Mouse (Mus musculus) liver, embryonic 11.5 days (tissue): ENCODE results near the gene Smg6. TPM values are rescaled to one million over a fixed set of nuclear protein-coding genes. Genes with fewer than 3 reads are reported as not detected.

Source experiments
- ATAC-seq: fragments of 200-750 bp; cut with Nextera tagmentation; replicated peaks from 2 replicates; pipeline ENCODE4 v1.8.0; 2017; ENCODE audit warnings: moderate number of reproducible peaks, mild to moderate bottlenecking, moderate TSS enrichment, moderate library complexity; ENCODE audit not compliant: low FRiP score
- DNase-seq: peaks from one replicate; pipeline ENCODE4 v3.0.0-alpha.2; 2017; ENCODE audit warnings: low spot score
- H3K27ac ChIP-seq: fragments of 300-500 bp; sonication (generic); 2 replicates; pipeline ENCODE4 v1.5.1; 2014; ENCODE audit warnings: mild to moderate bottlenecking, low read depth, low read length, control low read depth
- H3K27me3 ChIP-seq: fragments of 300-500 bp; sonication (generic); replicated peaks from 2 replicates; pipeline ENCODE4 v1.6.1; 2014; ENCODE audit warnings: low read length, mixed read lengths; ENCODE audit not compliant: control insufficient read depth, insufficient read depth
- H3K36me3 ChIP-seq: fragments of 300-500 bp; sonication (generic); 2 replicates; pipeline ENCODE4 v1.6.1; 2014; ENCODE audit warnings: mild to moderate bottlenecking, low read length, moderate library complexity, mixed read lengths; ENCODE audit not compliant: control insufficient read depth, insufficient read depth
- H3K4me1 ChIP-seq: fragments of 300-500 bp; sonication (generic); replicated peaks from 2 replicates; pipeline ENCODE4 v1.6.1; 2014; ENCODE audit warnings: low read length, mixed read lengths; ENCODE audit not compliant: control insufficient read depth, insufficient read depth
- H3K4me2 ChIP-seq: fragments of 300-500 bp; sonication (generic); 2 replicates; pipeline ENCODE4 v1.6.1; 2014; ENCODE audit warnings: mild to moderate bottlenecking, control low read depth, moderate library complexity
- H3K4me3 ChIP-seq: fragments of 300-500 bp; sonication (generic); 2 replicates; pipeline ENCODE4 v1.5.1; 2014; ENCODE audit warnings: low read depth, low read length, control low read depth
- H3K9ac ChIP-seq: fragments of 300-500 bp; sonication (generic); 2 replicates; pipeline ENCODE4 v1.6.1; 2014; ENCODE audit warnings: low read depth, low read length, control low read depth
- H3K9me3 ChIP-seq: fragments of 300-500 bp; sonication (generic); 2 replicates; pipeline ENCODE4 v1.6.1; 2016; ENCODE audit warnings: low read length, inconsistent platforms, mixed read lengths; ENCODE audit not compliant: control insufficient read depth
- WGBS: fragments of 180-500 bp; shearing (Covaris S2); extraction: QIAGEN DNeasy Blood & Tissue Kit; methylation state at CpG from one replicate; pipeline ENCODE4 v1.1.7; 2014; 5-methylcytosine and 5-hydroxymethylcytosine counted together
- polyA plus RNA-seq: library from polyadenylated mRNA; unstranded; fragments of >200 nt; fragmentation: Nextera tagmentation; extraction: Ambion mirVana; gene quantifications from 2 replicates; pipeline ENCODE4 v1.2.1, GENCODE M21; 2014

Gene Smg6
- polyA plus RNA-seq, 1 experiment from 2014 or later, result 12.4 TPM

GRCm38 (mm10) chr11:75200935-75201334 is 275.3 kb downstream of the Smg6 start:
- peaks cover 22% of the 10 kb centered on the region for H3K4me1 ChIP-seq
- no peaks in the 10 kb centered on the region for H3K9me3 ChIP-seq
- H3K9ac ChIP-seq, result no peak overlapping the region
- no peak overlapping the region for H3K4me3 ChIP-seq
- ATAC-seq (no peak), DNase-seq (no peak)
- H3K27me3 ChIP-seq, result peaks cover 27% of the 10 kb centered on the region
- H3K36me3 ChIP-seq, result no peaks in the 10 kb centered on the region
- H3K27ac ChIP-seq, result no peak overlapping the region
- no peak overlapping the region for H3K4me2 ChIP-seq
- WGBS, result 91% methylated on average over 12 of the region's 12 CpGs

GRCm38 (mm10) chr11:75201721-75202120 is 276.1 kb downstream of the Smg6 start:
- H3K4me1 ChIP-seq, result peaks cover 22% of the 10 kb centered on the region
- no peak overlapping the region for H3K27ac ChIP-seq
- H3K9ac ChIP-seq, result no peak overlapping the region
- H3K27me3 ChIP-seq, result peaks cover 19% of the 10 kb centered on the region
- no peak overlapping the region for H3K4me2 ChIP-seq
- no peak overlapping the region for H3K4me3 ChIP-seq
- no peaks in the 10 kb centered on the region for H3K36me3 ChIP-seq
- DNase-seq (no peak), ATAC-seq (no peak)
- WGBS, result 58% methylated on average over 8 of the region's 8 CpGs
- no peaks in the 10 kb centered on the region for H3K9me3 ChIP-seq

GRCm38 (mm10) chr11:75203926-75204325 is 278.3 kb downstream of the Smg6 start:
- H3K27ac ChIP-seq, result no peak overlapping the region
- DNase-seq (no peak), ATAC-seq (no peak)
- no peaks in the 10 kb centered on the region for H3K36me3 ChIP-seq
- no peaks in the 10 kb centered on the region for H3K9me3 ChIP-seq
- H3K4me1 ChIP-seq, result peaks cover 26% of the 10 kb centered on the region
- WGBS, result 85% methylated on average over 4 of the region's 4 CpGs
- H3K4me2 ChIP-seq, result no peak overlapping the region
- no peak overlapping the region for H3K4me3 ChIP-seq
- H3K27me3 ChIP-seq, result peaks cover under 1% of the 10 kb centered on the region; the same call in 1 of the 2 replicates
- no peak overlapping the region for H3K9ac ChIP-seq

- Histone ChIP-seq H3K9me3 (no peaks in the 10 kb centered on the region), H3K4me3 (no peak overlapping the region), H3K27ac (no peak overlapping the region), H3K9ac (no peak overlapping the region), H3K36me3 (no peaks in the 10 kb centered on the region), H3K4me1 (peaks cover 30% of the 10 kb centered on the region), H3K4me2 (no peak overlapping the region), H3K27me3 (no peaks in the 10 kb centered on the region)
- WGBS, result 53% methylated on average over 9 of the region's 9 CpGs
- no peak for ATAC-seq
- DNase-seq, result no peak
These were observed 278.8 kb downstream of the Smg6 start for GRCm38 (mm10) chr11:75204472-75204871.

- Histone ChIP-seq H3K27ac (no peak overlapping the region), H3K9ac (no peak overlapping the region), H3K27me3 (no peaks in the 10 kb centered on the region), H3K36me3 (no peaks in the 10 kb centered on the region), H3K9me3 (no peaks in the 10 kb centered on the region), H3K4me3 (no peak overlapping the region), H3K4me1 (peaks cover 48% of the 10 kb centered on the region), H3K4me2 (no peak overlapping the region)
- WGBS, result 78% methylated on average over 4 of the region's 4 CpGs
- no peak for DNase-seq
- no peak for ATAC-seq
These were observed 280.7 kb downstream of the Smg6 start for GRCm38 (mm10) chr11:75206347-75206746.

- H3K4me3 ChIP-seq, result no peak overlapping the region
- no peak for DNase-seq
- ATAC-seq, result no peak
- 52% methylated on average over 4 of the region's 4 CpGs for WGBS
- peak overlapping the region; percentile 72 for H3K27ac ChIP-seq
- peak overlapping the region; percentile 60; the same call in 1 of the 2 replicates for H3K9ac ChIP-seq
- peaks cover 54% of the 10 kb centered on the region for H3K4me1 ChIP-seq
- H3K36me3 ChIP-seq, result no peaks in the 10 kb centered on the region
- H3K27me3 ChIP-seq, result 0 out of 2 replicates have a peak, but pooled peaks cover 9% of the 10 kb centered on the region
- H3K4me2 ChIP-seq, result peak overlapping the region; percentile 51
- H3K9me3 ChIP-seq, result no peaks in the 10 kb centered on the region
These were observed 283.7 kb downstream of the Smg6 start for GRCm38 (mm10) chr11:75209363-75209762.

GRCm38 (mm10) chr11:75210093-75210492 is 284.5 kb downstream of the Smg6 start:
- Histone ChIP-seq H3K27ac (peak overlapping the region; percentile 72), H3K9me3 (no peaks in the 10 kb centered on the region), H3K4me1 (peaks cover 50% of the 10 kb centered on the region), H3K36me3 (no peaks in the 10 kb centered on the region), H3K4me2 (peak overlapping the region; percentile 51), H3K9ac (peak overlapping the region; percentile 60), H3K4me3 (no peak overlapping the region), H3K27me3 (0 out of 2 replicates have a peak, but pooled peaks cover 9% of the 10 kb centered on the region)
- DNase-seq (no peak), ATAC-seq (peak; percentile 85)
- WGBS, result 46% methylated on average over 4 of the region's 4 CpGs

GRCm38 (mm10) chr11:75210755-75211154 is 285.1 kb downstream of the Smg6 start:
- 0 out of 2 replicates have a peak, but pooled peaks cover 13% of the 10 kb centered on the region for H3K27me3 ChIP-seq
- DNase-seq (no peak), ATAC-seq (no peak)
- no peaks in the 10 kb centered on the region for H3K36me3 ChIP-seq
- peaks cover 53% of the 10 kb centered on the region for H3K4me1 ChIP-seq
- peak overlapping the region; percentile 51; the same call in 1 of the 2 replicates for H3K4me2 ChIP-seq
- no peaks in the 10 kb centered on the region for H3K9me3 ChIP-seq
- H3K27ac ChIP-seq, result peak overlapping the region; percentile 30; the same call in 1 of the 2 replicates
- WGBS, result 46% methylated on average over 6 of the region's 6 CpGs
- H3K9ac ChIP-seq, result peak overlapping the region; percentile 51
- no peak overlapping the region for H3K4me3 ChIP-seq

GRCm38 (mm10) chr11:75212031-75212667 is 286.5 kb downstream of the Smg6 start:
- H3K4me1 ChIP-seq, result peaks cover 55% of the 10 kb centered on the region
- H3K4me3 ChIP-seq, result no peak overlapping the region
- ATAC-seq, result no peak
- H3K9ac ChIP-seq, result no peak overlapping the region
- H3K27me3 ChIP-seq, result 0 out of 2 replicates have a peak, but pooled peaks cover 13% of the 10 kb centered on the region
- WGBS, result 62% methylated on average over 8 of the region's 8 CpGs
- no peak for DNase-seq
- H3K4me2 ChIP-seq, result no peak overlapping the region; the same call in 1 of the 2 replicates
- no peaks in the 10 kb centered on the region for H3K9me3 ChIP-seq
- no peaks in the 10 kb centered on the region for H3K36me3 ChIP-seq
- H3K27ac ChIP-seq, result peak overlapping the region; percentile 49; the same call in 1 of the 2 replicates
